Mouse (Mus musculus) myocyte (in vitro differentiated cells): ENCODE measurements around the gene Fam92b. TPM values are rescaled to one million over a fixed set of nuclear protein-coding genes. Genes with fewer than 3 reads are reported as not detected.

Experiments used
- H3K27me3 ChIP-seq: one replicate; pipeline ENCODE4 v1.6.1; 2011; ENCODE audit not compliant: control insufficient read depth, insufficient read depth, insufficient read length
- H3K36me3 ChIP-seq: one replicate; pipeline ENCODE4 v1.6.1; 2011; ENCODE audit not compliant: control insufficient read depth, insufficient read depth
- H3K4me2 ChIP-seq: one replicate; pipeline ENCODE4 v1.6.1; 2011; ENCODE audit warnings: low read depth, control low read depth
- H3K4me3 ChIP-seq: one replicate; pipeline ENCODE4 v1.5.1; 2011; ENCODE audit warnings: mild to moderate bottlenecking, control low read depth, moderate library complexity
- H3K79me2 ChIP-seq: one replicate; pipeline ENCODE4 v1.6.1; 2011; ENCODE audit not compliant: control insufficient read depth, insufficient read depth
- H3ac ChIP-seq: one replicate; pipeline ENCODE4 v1.6.1; 2011; ENCODE audit not compliant: control insufficient read depth, insufficient read length
- CEBPB ChIP-seq: IDR thresholded peaks from 2 replicates; pipeline ENCODE4 v1.6.1; 2011; ENCODE audit warnings: mild to moderate bottlenecking, moderate library complexity; ENCODE audit not compliant: poor library complexity, insufficient read depth, severe bottlenecking
- E2F4 ChIP-seq: IDR thresholded peaks from one replicate; pipeline ENCODE4 v1.6.1; 2011; ENCODE audit warnings: mild to moderate bottlenecking, control low read depth, moderate library complexity; ENCODE audit not compliant: insufficient read depth
- MAX ChIP-seq: IDR thresholded peaks from one replicate; pipeline ENCODE4 v1.6.1; 2011; ENCODE audit warnings: low read depth, mild to moderate bottlenecking, control low read depth
- MYOD1 ChIP-seq, 3 experiments: IDR thresholded peaks; one replicate each; pipeline ENCODE4 v1.6.1; 2011; ENCODE audit warnings: control low read depth in 2 of 3, low read depth in 2 of 3, mild to moderate bottlenecking in 2 of 3, moderate library complexity in 1 of 3; ENCODE audit not compliant: insufficient read length in 2 of 3, control insufficient read depth in 1 of 3
- MYOG ChIP-seq, 3 experiments: IDR thresholded peaks; one replicate each; pipeline ENCODE4 v1.6.1; 2011; ENCODE audit warnings: control low read depth in 2 of 3, low read depth in 2 of 3, mild to moderate bottlenecking in 2 of 3; ENCODE audit not compliant: insufficient read length in 2 of 3, control insufficient read depth in 1 of 3, insufficient read depth in 1 of 3
- POLR2A ChIP-seq: IDR thresholded peaks from one replicate; pipeline ENCODE4 v1.6.1; 2011; ENCODE audit warnings: low read depth, mild to moderate bottlenecking, control low read depth, moderate library complexity; ENCODE audit not compliant: insufficient read length
- POLR2AphosphoS2 ChIP-seq: IDR thresholded peaks from one replicate; pipeline ENCODE4 v1.6.1; 2011; ENCODE audit warnings: low read depth, control low read depth; ENCODE audit not compliant: insufficient read length
- REST ChIP-seq: IDR thresholded peaks from one replicate; pipeline ENCODE4 v1.6.1; 2011; ENCODE audit warnings: mild to moderate bottlenecking, control low read depth, moderate library complexity; ENCODE audit not compliant: insufficient read depth, insufficient read length
- SRF ChIP-seq: IDR thresholded peaks from one replicate; pipeline ENCODE4 v1.6.1; 2011; ENCODE audit warnings: low read depth; ENCODE audit not compliant: control insufficient read depth, insufficient read length
- TCF12 ChIP-seq: IDR thresholded peaks from one replicate; pipeline ENCODE4 v1.6.1; 2011; ENCODE audit warnings: mild to moderate bottlenecking, control low read depth; ENCODE audit not compliant: poor library complexity, insufficient read depth, severe bottlenecking
- TCF3 ChIP-seq: IDR thresholded peaks from one replicate; pipeline ENCODE4 v1.6.1; 2011; ENCODE audit warnings: low read depth, control low read depth; ENCODE audit not compliant: insufficient read length
- USF1 ChIP-seq: IDR thresholded peaks from one replicate; pipeline ENCODE4 v1.6.1; 2011; ENCODE audit warnings: low read depth, mild to moderate bottlenecking, control low read depth, moderate library complexity
- polyA plus RNA-seq: library from polyadenylated mRNA; unstranded; fragments of >200 nt; fragmentation: generic; extraction: Trizol; gene quantifications from one replicate; pipeline ENCODE4 v1.2.1, GENCODE M21; 2012; ENCODE audit warnings: missing spikeins

The Fam92b gene
- polyA plus RNA-seq, 1 experiment: not detected

DNA sequence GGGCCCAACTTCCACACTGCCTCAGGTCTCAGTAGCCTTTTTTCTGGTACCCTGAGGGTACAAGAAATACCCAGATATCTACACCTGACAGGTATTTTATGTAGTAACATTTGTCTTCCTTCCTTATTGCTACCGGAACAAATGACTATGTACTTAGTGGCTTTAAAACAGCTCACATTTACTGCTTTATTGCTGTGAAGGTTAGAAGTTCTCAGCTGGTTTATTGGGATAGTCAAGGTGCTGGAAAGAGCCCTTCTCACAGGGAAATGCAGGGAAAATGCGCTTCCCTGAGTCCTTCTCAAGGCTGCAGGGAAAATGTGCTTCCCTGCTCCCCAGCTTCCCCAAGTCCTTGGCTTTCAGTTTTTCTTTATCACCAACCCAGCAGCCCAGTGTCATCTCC is 38.3 kb downstream of the Fam92b start:
- no peak for TF ChIP-seq SRF
- no peak for TF ChIP-seq CEBPB
- no peak for TF ChIP-seq TCF12
- TF ChIP-seq E2F4: no peak
- TF ChIP-seq USF1: no peak
- TF ChIP-seq TCF3: no peak
- TF ChIP-seq REST: no peak
- no peak for TF ChIP-seq POLR2A
- TF ChIP-seq MAX: no peak
- TF ChIP-seq MYOD1 (IDR thresholded peaks at IDR 0.05; ENCODE audit: control insufficient read depth in 1 of 3, insufficient read length in 2 of 3, low read depth in 2 of 3): no peak
- no peak for TF ChIP-seq POLR2AphosphoS2
- TF ChIP-seq MYOG (IDR thresholded peaks at IDR 0.05; ENCODE audit: control insufficient read depth in 1 of 3, insufficient read depth in 1 of 3, insufficient read length in 2 of 3, low read depth in 2 of 3): no peak
- Histone ChIP-seq H3K4me2 (no peak overlapping the region), H3ac (no peak overlapping the region), H3K36me3 (no peaks in the 10 kb centered on the region), H3K79me2 (no peaks in the 10 kb centered on the region), H3K4me3 (no peak overlapping the region), H3K27me3 (no peaks in the 10 kb centered on the region)

DNA sequence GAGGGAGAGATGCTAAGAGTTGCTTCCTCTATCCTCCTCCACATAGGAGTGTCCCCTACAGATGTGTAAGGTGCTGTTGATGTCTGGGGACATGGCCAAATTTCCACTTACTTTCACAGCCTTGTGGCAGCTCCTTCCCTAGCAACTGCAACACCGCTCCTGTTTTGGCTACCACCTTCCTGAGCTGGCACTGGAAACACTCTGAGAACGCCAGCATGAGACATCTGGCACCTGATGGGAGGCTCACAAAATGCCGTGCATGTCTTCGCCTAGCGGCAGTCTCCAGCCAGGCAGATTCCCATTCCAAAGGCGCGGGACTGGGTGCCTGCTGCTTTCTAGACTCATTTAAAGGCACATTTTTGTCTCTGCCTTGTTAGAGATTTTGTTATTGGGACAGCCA is 40.6 kb downstream of the Fam92b start:
- Histone ChIP-seq H3ac (no peak overlapping the region), H3K36me3 (no peaks in the 10 kb centered on the region), H3K27me3 (no peaks in the 10 kb centered on the region), H3K79me2 (no peaks in the 10 kb centered on the region), H3K4me3 (no peak overlapping the region), H3K4me2 (no peak overlapping the region)
- TF ChIP-seq USF1 (no peak), TCF12 (no peak), SRF (no peak), REST (no peak), MYOG (IDR thresholded peaks at IDR 0.05; ENCODE audit: control insufficient read depth in 1 of 3, insufficient read depth in 1 of 3, insufficient read length in 2 of 3, low read depth in 2 of 3) (no peak), POLR2A (no peak), POLR2AphosphoS2 (no peak), TCF3 (no peak), MYOD1 (IDR thresholded peaks at IDR 0.05; ENCODE audit: control insufficient read depth in 1 of 3, insufficient read length in 2 of 3, low read depth in 2 of 3) (no peak), CEBPB (no peak), E2F4 (no peak), MAX (no peak)

DNA sequence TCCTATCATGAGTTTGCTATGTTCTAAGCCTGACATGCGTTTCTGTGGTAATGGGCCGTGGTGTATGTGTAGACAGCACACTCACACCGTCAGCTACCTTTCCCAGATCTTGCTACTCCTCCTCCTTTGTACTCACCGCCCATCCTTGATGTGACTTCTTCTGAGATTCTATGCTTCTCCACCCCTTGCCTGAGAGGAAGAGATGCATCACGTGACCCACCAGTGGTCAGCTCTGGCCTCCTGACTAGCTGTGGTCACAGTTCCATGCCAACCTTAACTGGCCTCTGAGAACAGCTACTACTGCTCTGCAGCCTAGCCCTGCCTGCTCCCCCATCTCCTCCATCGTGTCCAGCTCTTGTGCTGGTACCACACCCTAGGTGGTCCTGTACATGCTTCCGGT is 41.6 kb downstream of the Fam92b start:
- no peak for TF ChIP-seq MYOG (IDR thresholded peaks at IDR 0.05; ENCODE audit: control insufficient read depth in 1 of 3, insufficient read depth in 1 of 3, insufficient read length in 2 of 3, low read depth in 2 of 3)
- peak; percentile 86 for TF ChIP-seq USF1
- TF ChIP-seq SRF: no peak
- no peak overlapping the region for H3K4me3 ChIP-seq
- no peaks in the 10 kb centered on the region for H3K79me2 ChIP-seq
- no peak overlapping the region for H3ac ChIP-seq
- H3K27me3 ChIP-seq: no peaks in the 10 kb centered on the region
- H3K4me2 ChIP-seq: no peak overlapping the region
- no peaks in the 10 kb centered on the region for H3K36me3 ChIP-seq

DNA sequence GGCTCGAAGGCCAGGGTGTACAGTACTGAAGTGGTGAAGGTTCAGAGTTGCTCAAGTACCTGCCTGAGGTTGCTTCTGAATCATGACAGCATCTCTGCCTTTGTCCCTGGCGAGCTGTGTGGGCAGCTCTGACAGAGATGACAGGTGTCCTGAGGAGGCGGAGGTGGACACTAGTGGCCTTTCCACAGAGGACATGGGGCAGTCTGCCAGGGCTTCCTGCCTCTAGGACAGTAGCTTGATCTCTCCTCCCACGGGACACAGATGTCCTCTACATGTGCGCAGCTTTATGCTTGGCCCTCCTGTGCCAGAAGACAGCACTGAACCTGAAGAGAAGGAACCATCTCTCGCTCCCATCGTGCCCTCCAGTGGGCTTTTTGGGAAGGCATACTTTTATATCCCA is 44.1 kb downstream of the Fam92b start:
- Histone ChIP-seq H3K27me3 (no peaks in the 10 kb centered on the region), H3K36me3 (no peaks in the 10 kb centered on the region), H3ac (no peak overlapping the region), H3K4me2 (no peak overlapping the region), H3K79me2 (no peaks in the 10 kb centered on the region), H3K4me3 (no peak overlapping the region)
- TF ChIP-seq TCF3: no peak
- TF ChIP-seq MYOD1 (IDR thresholded peaks at IDR 0.05; ENCODE audit: control insufficient read depth in 1 of 3, insufficient read length in 2 of 3, low read depth in 2 of 3): peak in 1 of 3 experiments; percentile 66
- no peak for TF ChIP-seq SRF
- TF ChIP-seq POLR2AphosphoS2: no peak

DNA sequence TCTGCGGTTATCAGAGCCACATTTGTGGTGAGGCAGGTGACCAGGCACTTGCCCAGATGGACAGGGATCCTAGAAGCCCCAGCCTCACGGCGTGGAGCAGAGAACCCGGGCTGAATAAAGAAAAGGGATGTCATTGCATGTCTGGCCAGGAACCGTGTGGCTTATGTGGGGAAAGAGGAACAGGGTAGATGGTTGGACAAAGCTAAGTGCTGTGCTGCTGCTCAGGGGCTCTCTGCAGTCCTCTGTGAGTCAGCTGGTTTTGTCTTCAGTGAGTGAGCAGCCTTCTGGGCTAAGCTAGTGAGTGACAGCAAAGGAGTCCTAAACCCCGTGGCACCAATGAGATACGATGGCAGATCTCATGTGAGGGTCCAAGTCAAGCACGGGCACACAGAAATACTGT is 46.1 kb downstream of the Fam92b start:
- H3K79me2 ChIP-seq: no peaks in the 10 kb centered on the region
- TF ChIP-seq MYOD1 (IDR thresholded peaks at IDR 0.05; ENCODE audit: control insufficient read depth in 1 of 3, insufficient read length in 2 of 3, low read depth in 2 of 3) (no peak), TCF12 (no peak), SRF (no peak), POLR2AphosphoS2 (no peak)

More for the DNA sequence above, 46.1 kb downstream of the Fam92b start:
- Histone ChIP-seq H3K27me3 (no peaks in the 10 kb centered on the region), H3K4me2 (no peak overlapping the region), H3ac (no peak overlapping the region), H3K4me3 (no peak overlapping the region), H3K36me3 (no peaks in the 10 kb centered on the region)
